Mouse (Mus musculus) left cerebral cortex, postnatal 14 days (tissue): ENCODE results near the gene Adpgk. TPM values are rescaled to one million over a fixed set of nuclear protein-coding genes. Genes with fewer than 3 reads are reported as not detected.

ENCODE experiments used
- DNase-seq, 2 experiments: peaks; one replicate each; pipeline ENCODE4 v3.0.0; 2021 to 2022; ENCODE audit warnings: low spot score in 2 of 2, mixed read lengths in 1 of 2
- intact Hi-C: fragments of 180-260 bp; cut with DNase I; formaldehyde crosslinking; loops from one replicate; pipeline ENCODE4 v1.15.1; 2025
- long read RNA-seq, 2 experiments: library from polyadenylated mRNA; stranded (forward); transcript quantifications; one replicate each; pipeline ENCODE4 v2.0.0; 2021
- total RNA-seq, 2 experiments: library from RNA; stranded (reverse); gene quantifications; 2 replicates each; pipeline ENCODE4 v1.2.3; 2021

The Adpgk gene
- total RNA-seq: 10 to 100 TPM; 16.0 to 16.1 TPM
- long read RNA-seq, experiment 1, transcript Adpgk-205 (7 exons, 2,484 nt): minor isoform, 5 of 29 reads
- long read RNA-seq, experiment 1, transcript Adpgk-201 (7 exons, 2,464 nt): major isoform, 7 of 29 reads
- long read RNA-seq, experiment 1, partial matches to known transcripts: 1 of 29 reads
- long read RNA-seq, experiment 1, other reads (novel, unspliced or antisense): 16 of 29 reads
- long read RNA-seq, experiment 2, full-length matches to known transcripts: 19 of 26 reads
- long read RNA-seq, experiment 2, partial matches to known transcripts: 2 of 26 reads
- long read RNA-seq, experiment 2, other reads (novel, unspliced or antisense): 5 of 26 reads

DNA sequence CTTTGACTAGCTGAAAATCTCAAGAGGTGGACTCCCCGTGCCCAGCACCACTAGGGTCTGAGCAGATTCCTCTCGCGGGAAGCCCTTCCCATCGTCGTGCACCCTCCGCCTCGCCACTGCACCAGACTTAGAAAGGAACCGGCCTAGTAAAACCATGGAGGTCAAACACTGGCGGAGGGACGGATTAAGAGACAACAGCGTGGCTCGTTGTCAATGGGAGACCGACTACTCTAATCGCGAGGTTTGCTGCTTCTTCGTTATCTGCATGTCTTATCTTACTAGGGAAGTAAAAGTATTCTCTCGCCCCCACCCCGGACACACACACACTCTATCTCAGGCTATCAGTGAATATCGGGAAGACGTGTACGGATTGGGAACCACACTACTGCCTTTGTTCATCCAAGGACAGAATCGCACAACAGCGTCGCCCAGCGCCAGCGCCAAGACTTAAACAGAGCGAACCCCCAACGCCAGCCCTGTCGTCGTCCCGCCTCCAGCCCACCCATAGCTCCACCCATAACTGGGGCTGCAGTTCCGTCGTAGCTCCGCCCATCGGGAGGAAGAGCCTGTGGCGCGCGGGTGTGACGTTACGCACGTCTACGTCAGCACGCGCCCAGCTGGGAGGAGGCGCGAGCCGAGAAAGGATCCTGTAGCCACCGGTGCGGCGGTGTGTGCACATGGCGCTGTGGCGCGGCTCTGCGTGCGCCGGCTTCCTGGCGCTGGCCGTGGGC is at the start of gene Adpgk:
Gene Adpgk, plus strand, starts transcription at position 602 of the 731 bp plus-strand sequence.
- intact Hi-C loops: loop anchor here (10.0 kb wide), 1 partner anchor 194 kb away; the partner anchor contains the start of gene Arih1
- peak; percentile 99 for DNase-seq

DNA sequence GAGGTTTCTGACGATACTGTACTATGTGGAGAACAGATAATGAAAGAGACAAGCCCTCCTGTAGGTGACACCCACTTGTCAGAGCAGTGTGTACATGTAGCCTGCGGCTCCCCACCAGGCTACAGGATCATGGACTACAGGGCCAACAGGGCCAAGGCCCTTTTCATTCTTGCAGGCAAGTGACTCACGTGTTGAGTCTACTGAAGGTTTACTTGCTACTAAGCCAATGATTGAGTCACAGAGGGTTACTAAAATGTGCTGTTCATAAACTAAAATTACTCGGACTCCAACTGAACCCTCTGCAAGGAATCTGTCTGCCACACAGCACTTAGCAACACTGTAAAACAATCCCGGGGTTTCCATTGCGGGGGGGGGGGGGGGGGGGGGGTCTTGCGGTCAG is 46.2 kb upstream of the Adpgk start:
- intact Hi-C loops: no loop called here

DNA sequence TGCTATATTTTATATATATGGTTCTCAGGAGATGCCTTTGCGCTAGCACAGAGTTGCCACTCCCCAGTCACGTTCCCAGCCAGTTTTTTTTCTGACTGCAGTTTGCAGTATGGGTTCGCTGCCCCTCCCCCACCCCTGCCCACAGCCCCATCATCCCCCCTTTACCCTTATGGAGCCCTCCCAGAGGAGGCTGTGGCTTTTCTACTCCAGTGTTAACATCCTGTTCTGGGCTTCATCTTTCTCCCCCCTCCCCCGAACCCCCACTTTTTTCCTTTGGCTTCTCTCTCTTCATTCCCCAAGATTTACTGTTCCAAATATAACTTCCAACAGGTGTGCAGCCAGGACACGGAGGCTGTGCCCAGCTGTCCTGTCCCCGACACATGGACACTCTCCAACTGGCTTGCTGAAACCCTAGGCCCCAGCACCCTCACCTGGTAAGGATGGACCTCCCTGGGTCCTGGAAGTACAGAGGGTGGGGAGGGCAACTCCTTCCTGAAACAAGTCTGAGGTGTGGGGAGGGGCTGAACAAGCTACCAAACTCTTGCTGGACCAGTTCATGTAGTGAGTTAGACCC is 44.8 kb upstream of the Adpgk start:
- no peak for DNase-seq
- intact Hi-C loops: no loop called here

More for the DNA sequence above, 46.2 kb upstream of the Adpgk start:
- DNase-seq: no peak

DNA sequence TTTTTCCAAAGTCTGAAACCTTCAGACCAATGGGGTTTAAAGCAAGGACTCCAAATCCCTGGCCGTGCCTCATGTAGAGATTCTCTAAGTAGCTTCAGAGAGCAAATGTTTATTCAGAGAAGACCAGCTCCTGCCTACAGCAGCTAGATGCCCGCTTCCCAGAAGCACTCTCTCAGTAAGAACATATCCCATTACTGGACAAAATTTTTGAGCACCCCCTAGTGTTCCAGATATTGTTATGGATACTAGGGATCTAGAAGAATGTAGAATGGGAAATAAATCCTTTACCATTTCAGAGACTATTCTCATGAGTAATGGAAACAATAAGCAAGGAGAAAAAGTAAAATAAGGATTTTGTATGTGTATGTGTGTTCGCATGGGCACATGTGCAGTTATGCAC is 42.0 kb upstream of the Adpgk start:
- intact Hi-C loops: no loop called here
- DNase-seq: no peak

DNA sequence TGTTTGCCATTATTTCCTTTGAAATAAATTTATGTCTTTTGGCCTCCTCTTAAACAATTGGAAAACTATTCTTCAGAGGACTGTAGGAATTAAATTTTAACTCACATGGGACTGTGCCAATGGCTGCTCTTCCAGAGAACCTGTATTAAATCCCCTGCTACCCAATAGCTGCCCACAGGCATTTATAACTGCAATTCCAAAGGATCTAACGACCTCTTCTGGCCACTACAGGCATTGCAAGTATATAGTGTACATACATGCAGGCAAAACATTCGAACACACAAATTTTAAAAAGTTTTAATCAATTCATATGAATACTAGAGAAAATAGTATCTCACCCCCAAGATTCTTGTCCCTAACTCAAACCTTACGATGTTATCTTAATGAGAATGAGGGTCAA is 41.1 kb upstream of the Adpgk start:
- no peak for DNase-seq
- intact Hi-C loops: no loop called here

DNA sequence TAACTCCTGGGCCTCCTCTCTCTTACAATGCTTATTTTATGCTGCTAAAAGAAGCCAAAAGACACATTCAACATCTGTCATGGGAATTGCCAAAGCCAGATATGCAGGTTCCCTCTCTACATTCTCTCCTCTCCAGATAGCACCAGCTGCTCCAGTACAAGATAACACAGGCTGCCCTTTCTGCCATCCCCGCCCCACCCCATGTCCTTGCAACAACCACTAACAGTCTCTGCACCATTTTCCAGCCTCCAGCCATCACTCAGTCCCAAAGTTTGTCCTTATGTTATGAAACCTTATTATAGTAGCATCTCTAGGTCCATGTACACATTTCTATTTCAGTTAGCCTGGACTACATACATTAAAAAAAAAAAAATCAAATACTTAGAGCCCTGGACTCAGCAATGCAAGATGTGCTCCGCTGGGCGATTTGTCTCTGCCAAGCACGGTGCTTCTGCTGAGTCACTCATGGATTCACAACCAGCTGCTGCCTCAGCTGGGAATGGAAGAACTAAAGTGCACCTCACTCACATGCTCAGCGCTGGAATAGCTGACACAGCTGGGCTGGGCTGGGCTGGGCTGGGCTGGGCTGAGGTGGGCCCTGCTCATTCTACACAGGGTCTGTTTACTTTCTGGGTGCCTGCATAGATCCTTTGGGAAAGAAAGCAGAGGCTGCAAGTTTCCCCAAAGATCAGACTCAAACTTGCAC is 36.5 kb upstream of the Adpgk start:
- DNase-seq: peak in 1 of 2 experiments; percentile 20
- intact Hi-C loops: no loop called here

DNA sequence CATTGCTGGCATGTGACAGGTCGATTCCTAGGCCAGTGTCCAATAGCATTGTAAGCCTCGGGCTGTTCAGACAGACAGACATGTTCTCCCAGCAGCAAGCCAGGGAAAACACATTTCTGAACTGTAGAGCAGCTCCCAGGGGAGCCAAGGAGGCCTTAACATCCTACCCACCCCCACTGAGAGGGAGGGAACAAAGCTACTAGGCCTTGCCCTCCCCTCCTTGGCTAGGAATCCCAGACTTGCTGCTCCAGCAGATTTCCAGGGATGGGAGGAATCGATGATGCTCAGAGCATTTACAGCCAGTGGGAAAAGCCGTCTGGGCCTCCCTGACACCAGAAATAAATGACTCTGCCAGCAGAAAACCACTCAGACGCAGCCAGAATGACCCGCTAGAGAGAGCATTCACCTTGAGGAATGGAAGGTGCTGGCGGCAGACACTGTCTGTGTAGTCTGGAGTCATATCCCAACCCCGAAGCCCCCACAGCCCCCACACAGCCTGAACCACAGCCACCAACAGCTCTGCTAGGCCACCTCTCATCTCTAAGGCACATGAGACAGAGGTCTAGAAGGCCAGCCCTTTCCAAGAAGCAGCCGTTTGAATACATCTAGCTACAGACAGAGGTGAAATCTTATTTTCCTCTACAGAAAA is 31.4 kb upstream of the Adpgk start:
- DNase-seq: no peak
- intact Hi-C loops: no loop called here

DNA sequence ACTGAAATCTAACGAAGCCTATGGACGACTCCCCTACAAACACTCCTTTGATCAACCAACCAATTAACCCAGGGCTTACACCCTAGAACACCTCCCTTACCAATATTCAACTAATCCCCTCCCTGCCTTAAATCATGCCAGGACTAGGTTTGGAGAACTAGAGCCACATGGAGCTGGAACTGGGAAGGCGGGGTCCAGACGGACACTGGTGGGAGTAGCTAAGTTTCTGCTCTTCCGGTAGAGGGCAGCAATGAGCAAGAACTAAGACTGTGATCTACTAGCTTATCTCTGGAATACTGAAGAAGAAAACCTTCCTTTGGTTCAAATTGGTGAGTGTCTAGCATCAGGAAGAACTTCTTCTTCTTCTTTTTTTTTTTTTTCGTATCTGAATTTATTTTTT is 25.0 kb upstream of the Adpgk start:
- intact Hi-C loops: loop anchor here (5.0 kb wide), 1 partner anchor 254 kb away; no protein-coding TSS in a partner anchor
- no peak for DNase-seq

DNA sequence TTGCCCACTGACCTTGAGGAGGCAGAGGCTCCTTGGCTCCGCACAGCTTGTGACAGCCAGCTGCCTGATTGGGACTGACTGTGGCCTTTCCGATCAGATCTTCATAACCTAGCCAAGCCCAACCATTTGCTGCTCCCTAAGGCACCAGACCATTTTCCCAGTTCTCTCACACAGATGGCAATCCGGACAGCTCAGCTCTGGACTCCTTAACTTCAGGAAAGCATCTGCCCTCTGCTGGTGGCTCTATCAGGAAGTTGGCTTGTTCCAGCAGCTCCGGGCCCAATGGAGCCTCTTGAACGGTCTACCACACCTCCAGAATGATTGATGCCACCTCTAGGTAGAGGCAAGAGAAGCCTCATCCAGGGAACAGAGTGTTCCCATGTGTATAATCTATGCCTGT is 21.6 kb upstream of the Adpgk start:
- intact Hi-C loops: loop anchor here (5.0 kb wide), 1 partner anchor 257 kb away; no protein-coding TSS in a partner anchor
- peak; percentile 66 to 75 for DNase-seq

DNA sequence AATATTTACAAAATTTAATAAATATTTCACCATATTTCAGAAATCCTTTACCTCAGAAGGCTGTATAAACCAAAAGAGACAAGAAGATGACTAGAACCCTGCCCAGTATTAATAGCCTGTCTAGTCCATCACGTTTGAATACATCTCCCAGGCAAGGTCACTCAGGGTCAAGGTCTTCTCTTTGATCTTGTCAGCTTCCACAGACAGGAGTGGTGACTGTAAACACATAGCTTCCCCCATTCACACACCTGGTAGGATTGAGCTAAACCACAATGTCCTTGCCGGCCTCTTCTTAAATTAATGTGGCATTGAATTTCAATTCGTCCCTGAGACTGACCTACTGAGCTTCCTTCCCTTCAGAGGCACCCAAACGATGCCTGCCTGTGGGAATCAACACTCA is 20.3 kb upstream of the Adpgk start:
- intact Hi-C loops: no loop called here
- DNase-seq: no peak

DNA sequence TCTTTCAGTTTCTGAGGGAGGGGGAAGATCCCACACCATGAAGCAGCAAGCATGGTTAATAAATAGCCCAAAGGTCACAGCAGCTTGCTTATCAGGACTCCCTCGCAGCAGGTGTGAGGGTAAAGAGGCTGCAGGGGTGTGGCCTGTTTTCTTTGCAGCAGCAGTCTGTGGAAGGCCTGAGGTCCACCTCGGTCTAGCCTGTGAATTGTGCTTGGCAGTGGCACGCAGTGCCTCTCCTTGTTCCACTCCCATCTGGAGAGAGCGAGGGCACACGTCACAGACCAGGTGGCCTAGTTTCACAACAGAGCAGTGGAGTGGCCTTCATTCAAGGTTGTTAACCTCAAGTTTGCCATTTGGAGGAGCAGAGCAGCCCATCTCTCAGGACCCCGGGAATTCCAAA is 19.6 kb upstream of the Adpgk start:
- intact Hi-C loops: no loop called here

DNA sequence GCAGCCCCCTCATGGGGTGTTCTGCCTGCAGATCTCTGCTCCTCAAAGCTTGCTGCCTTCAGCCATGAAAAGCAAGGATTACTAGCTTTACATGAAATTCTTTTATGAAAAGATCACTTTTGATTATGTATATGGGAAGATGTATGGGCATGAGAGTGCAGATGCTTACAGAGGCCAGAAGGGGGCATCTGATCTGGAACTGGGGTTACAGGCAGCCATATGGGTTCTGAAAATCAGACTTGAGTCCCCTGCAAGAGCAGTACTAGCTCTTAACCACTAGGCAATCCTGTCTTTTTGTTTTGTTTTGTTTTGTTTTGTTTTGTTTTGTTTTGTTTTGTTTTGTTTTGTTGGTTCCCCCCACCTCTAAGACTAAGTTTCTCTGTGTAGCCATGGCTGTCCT is 18.2 kb upstream of the Adpgk start:
- DNase-seq: no peak
- intact Hi-C loops: no loop called here

More for the DNA sequence above, 19.6 kb upstream of the Adpgk start:
- DNase-seq: no peak

DNA sequence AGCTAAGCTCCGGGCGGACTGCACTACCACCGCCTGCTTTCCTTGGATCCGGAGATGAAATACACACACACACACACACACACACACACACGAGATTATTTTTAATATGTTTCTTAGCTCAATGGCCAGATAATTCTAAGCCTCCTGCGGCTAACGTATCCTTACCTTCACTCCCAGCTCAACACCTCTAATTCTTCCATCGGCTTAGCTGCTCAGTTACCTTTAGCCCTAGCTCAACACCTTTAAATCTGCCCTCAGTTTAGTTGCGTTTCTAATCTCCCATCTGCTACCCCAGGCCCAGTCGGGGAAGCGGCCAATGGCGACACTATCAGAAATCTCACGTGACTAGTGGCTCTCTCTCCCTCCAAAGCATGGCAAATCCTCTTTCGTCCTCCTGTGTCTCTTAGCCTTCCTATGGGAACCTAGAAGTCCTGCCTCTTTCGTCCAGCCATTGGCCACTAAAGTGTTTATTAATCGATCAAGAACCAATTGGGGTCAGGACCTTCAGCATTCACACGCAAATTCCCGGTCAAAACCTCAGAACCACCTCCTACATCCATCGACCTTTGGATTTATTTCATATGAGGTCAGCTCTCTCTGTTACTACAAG is 16.4 kb upstream of the Adpgk start:
- intact Hi-C loops: no loop called here
- DNase-seq: no peak

DNA sequence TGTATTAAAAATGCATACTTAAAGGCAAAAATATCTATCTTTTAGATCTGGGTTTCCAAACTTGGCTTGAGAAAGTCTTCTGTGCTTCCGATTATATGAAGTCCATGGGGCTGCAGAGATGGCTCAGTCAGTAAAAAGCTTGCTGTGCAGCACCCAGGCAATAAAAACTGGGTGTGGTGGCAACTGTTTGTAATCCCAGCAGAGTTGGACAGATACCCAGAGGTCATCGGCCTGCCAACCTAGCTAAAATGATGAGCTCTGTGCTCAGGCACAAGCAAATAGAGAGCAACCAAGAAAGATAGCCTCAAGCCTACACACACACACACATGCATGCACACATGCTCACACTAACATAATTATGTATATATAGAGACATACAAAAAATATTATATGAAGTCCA is 13.2 kb upstream of the Adpgk start:
- intact Hi-C loops: no loop called here
- DNase-seq: no peak

DNA sequence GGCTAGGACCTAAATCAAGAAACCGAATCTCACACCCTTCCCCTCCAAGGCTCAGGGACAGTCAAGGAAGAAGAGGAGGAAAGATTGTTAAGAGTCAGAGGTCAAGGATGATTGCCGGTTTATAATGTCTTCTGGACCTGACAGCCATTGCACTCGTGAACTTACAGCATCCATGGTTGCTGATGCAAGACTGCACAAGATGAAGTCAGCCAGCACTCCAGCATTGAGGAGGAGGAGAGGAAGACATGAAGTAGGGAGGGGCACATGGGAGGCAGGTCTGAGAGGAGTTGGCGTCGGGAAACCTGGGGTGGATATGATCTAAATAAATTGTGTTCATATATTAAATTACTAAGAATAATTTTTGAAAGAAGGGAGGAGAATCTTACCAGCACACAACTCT is 12.7 kb upstream of the Adpgk start:
- no peak for DNase-seq
- intact Hi-C loops: no loop called here

DNA sequence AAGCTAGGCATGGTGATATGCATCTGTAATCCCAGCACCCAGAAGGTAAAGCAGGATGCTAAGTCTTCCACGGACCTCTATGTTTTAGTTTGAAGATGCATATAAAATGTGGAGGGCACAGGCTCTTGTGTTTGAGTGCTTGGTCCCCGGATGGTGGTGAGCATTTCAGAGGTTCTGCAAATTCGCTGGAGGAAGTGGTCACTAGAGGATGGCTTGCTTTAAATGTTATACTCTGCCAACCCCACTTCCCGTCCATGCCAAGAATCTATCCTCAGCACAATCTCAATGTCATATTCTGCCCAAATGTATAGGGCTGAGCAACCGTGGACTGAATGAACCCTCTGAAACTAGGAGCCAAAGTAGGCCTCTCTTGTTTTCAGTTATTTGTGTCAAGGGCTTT is 10.5 kb upstream of the Adpgk start:
- no peak for DNase-seq

DNA sequence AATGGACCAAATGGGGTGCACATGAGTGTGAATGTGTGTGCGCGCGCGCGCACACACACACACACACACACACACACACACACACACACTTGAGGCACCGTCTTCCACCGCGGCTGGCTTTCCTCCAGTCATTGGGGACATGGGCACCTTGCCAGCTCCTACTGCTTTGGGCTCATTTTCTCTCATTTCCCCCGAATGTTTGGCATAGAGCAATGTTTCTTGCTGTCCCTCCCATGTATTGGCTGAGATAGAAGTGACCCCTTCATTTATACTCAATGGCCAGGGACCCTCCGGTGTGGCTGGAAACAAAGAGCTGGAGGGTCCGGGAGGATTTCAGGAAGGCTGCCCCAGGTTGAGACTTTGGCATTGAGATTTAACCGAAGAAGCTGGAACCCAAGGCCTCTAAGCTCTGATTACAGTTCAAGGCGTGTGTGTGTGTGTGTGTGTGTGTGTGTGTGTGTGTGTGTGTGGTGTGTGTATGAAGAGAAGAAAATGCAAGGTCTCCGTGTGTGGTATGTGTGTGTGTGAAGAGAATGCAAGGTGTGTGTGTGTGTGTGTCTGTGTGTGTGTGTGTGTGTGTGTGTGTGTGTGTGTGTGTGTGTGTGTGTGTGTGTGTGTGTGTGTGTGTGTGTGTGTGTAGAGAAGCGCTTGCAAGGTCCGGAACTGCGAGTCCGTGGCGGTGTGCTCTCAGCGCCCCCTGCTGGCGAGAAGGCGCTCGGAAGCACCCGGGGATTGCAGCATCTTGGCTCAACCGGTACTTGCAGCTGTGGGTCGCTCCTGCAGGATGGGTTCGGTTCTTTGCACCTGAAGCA is 9.3 kb upstream of the Adpgk start:
- intact Hi-C loops: loop anchor here (2.0 to 5.0 kb wide), 2 partner anchors 269 to 380 kb away; no protein-coding TSS in a partner anchor
- DNase-seq: peak; percentile 87 to 91

More for the DNA sequence above, 10.5 kb upstream of the Adpgk start:
- intact Hi-C loops: loop anchor here (5.0 kb wide), 1 partner anchor 379 kb away; no protein-coding TSS in a partner anchor

DNA sequence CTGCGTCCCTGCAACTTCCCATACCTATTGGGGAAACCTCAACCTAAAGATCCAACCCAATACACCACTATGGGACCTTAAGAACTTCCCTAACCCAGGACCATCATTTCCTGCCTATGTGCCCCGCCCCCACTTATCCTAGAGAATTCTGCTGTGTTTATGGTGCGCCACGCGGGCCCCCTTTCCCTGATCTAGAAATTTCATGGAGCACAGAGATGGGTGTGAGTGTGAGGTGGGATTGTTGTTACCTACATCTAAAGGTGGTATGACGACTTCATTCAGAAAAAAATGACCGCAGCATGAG is 8.7 kb upstream of the Adpgk start:
- DNase-seq: no peak
- intact Hi-C loops: loop anchor here (2.0 to 5.0 kb wide), 2 partner anchors 270 to 380 kb away; no protein-coding TSS in a partner anchor
